Mouse (Mus musculus): ENCODE measurements around the gene Rimkla.

- TF ChIP-seq POLR2A (IDR thresholded peaks at IDR 0.05; ENCODE audit: borderline replicate concordance, low read depth, low read length) (no peak), CTCF (IDR thresholded peaks at IDR 0.05; ENCODE audit: low read depth, low read length) (no peak)
Observed at GRCm38 (mm10) chr4:119540533-119540890, 48.1 kb upstream of the Rimkla start.
